ENCODE assay signal across 11 mouse cellular contexts in genomic region chr6:91752884-91753283, GRCm38 (mm10).
A peak's percentile ranks its signal among the peaks of the same experiment; 100 is the strongest.
DNase-seq lines count a peak whose midpoint lies in the region; ATAC-seq and TF ChIP-seq lines count a peak whose summit lies in the region.
"Had no signal": no experiment of that assay in that cellular context is flagged by ENCODE, and none has a peak within 500 bp of the region (broad histone marks: within the 10 kb centered on the region; RNA-seq: fewer than 3 reads in every experiment).

No protein-coding gene starts in this region.

- no peak overlapping the region for H3K4me3 ChIP-seq in forebrain, postnatal 0 days (ENCODE audit: low read depth, low read length)
- H3K4me3 ChIP-seq in forebrain, embryonic 14.5 days (ENCODE audit: low read depth, low read length): no peak overlapping the region
- H3K4me3 ChIP-seq in brown adipose tissue, adult 24 weeks (ENCODE audit: insufficient read depth, low read depth, low read length): no peak overlapping the region
- H3K4me3 ChIP-seq: forebrain, embryonic 15.5 days had no signal

- DNase-seq in forebrain, postnatal 0 days: no peak
- no peak for DNase-seq in forebrain, embryonic 14.5 days (ENCODE audit: low spot score)
- peak; percentile 43 to 50 for DNase-seq in layer of hippocampus, postnatal 10 days (ENCODE audit: low spot score in 2 of 2)
- DNase-seq in layer of hippocampus, adult 9-11 months: no peak
- peak; percentile 75 for DNase-seq in kidney, postnatal 10 days
- no peak for DNase-seq in embryo, embryonic 10 days (ENCODE audit: low spot score)
- no peak for DNase-seq in cerebellum, adult 9-11 months
- DNase-seq: lung, adult 2 months; right cerebral cortex, adult 18-20 months had no signal

- WGBS in forebrain, postnatal 0 days: 50% methylated on average over 8 of the region's 8 CpGs
- 71% methylated on average over 8 of the region's 8 CpGs for WGBS in forebrain, embryonic 14.5 days

- no peaks in the 10 kb centered on the region for H3K27me3 ChIP-seq in forebrain, postnatal 0 days (ENCODE audit: insufficient read depth, low read length)
- no peaks in the 10 kb centered on the region for H3K27me3 ChIP-seq in forebrain, embryonic 14.5 days (replicated peaks; ENCODE audit: control insufficient read depth, insufficient read depth, low read length)
- H3K27me3 ChIP-seq: forebrain, embryonic 15.5 days had no signal

- H3K9ac ChIP-seq in forebrain, postnatal 0 days: no peak overlapping the region
- no peak overlapping the region for H3K9ac ChIP-seq in forebrain, embryonic 14.5 days (ENCODE audit: low read length)
- H3K9ac ChIP-seq: forebrain, embryonic 15.5 days had no signal

- ATAC-seq in forebrain, postnatal 0 days: 0 out of 2 replicates have a peak, but pooled peaks have one; percentile 5
- no peak for ATAC-seq in forebrain, embryonic 14.5 days
- ATAC-seq: forebrain, embryonic 15.5 days had no signal

- H3K4me2 ChIP-seq in forebrain, postnatal 0 days (ENCODE audit: low read depth): no peak overlapping the region
- H3K4me2 ChIP-seq in forebrain, embryonic 14.5 days (ENCODE audit: low read length): no peak overlapping the region
- H3K4me2 ChIP-seq: forebrain, embryonic 15.5 days had no signal

- H3K27ac ChIP-seq in forebrain, postnatal 0 days (ENCODE audit: low read depth, low read length): no peak overlapping the region
- no peak overlapping the region for H3K27ac ChIP-seq in forebrain, embryonic 14.5 days (ENCODE audit: low read depth, low read length)
- peak overlapping the region; percentile 41 for H3K27ac ChIP-seq in brown adipose tissue, adult 24 weeks (replicated peaks; ENCODE audit: low read depth, low read length)
- H3K27ac ChIP-seq: forebrain, embryonic 15.5 days had no signal

- no peak for TF ChIP-seq CTCF in forebrain, postnatal 0 days (IDR thresholded peaks at IDR 0.05; ENCODE audit: low read depth)

- no peaks in the 10 kb centered on the region for H3K4me1 ChIP-seq in forebrain, postnatal 0 days (ENCODE audit: insufficient read depth)
- H3K4me1 ChIP-seq in forebrain, embryonic 14.5 days (ENCODE audit: control insufficient read depth, insufficient read depth, low read length): no peaks in the 10 kb centered on the region
- H3K4me1 ChIP-seq in brown adipose tissue, adult 24 weeks (ENCODE audit: control insufficient read depth, insufficient read depth, insufficient read length, low read length): peaks cover 4% of the 10 kb centered on the region; the same call in 1 of the 2 replicates
- H3K4me1 ChIP-seq: forebrain, embryonic 15.5 days had no signal

- peaks cover 84% of the 10 kb centered on the region for H3K36me3 ChIP-seq in forebrain, postnatal 0 days (ENCODE audit: insufficient read depth)
- peaks cover 94% of the 10 kb centered on the region for H3K36me3 ChIP-seq in forebrain, embryonic 14.5 days (ENCODE audit: control insufficient read depth, insufficient read depth, low read length)

- H3K9me3 ChIP-seq in forebrain, postnatal 0 days (ENCODE audit: low read length): no peaks in the 10 kb centered on the region
- H3K9me3 ChIP-seq in forebrain, embryonic 14.5 days (replicated peaks; ENCODE audit: control insufficient read depth, low read length): no peaks in the 10 kb centered on the region
- H3K9me3 ChIP-seq: forebrain, embryonic 15.5 days had no signal

Comparison
In these comparisons a context has a peak if more than half of its experiments do, and no peak if none do; other contexts are left out.
1. DNase-seq: peak in layer of hippocampus, postnatal 10 days (2 of 2) and kidney, postnatal 10 days (single experiment); none in forebrain, postnatal 0 days (single experiment), forebrain, embryonic 14.5 days (single experiment), layer of hippocampus, adult 9-11 months (single experiment), embryo, embryonic 10 days (single experiment) and cerebellum, adult 9-11 months (single experiment).